Mouse (Mus musculus): Measurements from ENCODE around the gene Dop1a. TPM values are rescaled to one million over a fixed set of nuclear protein-coding genes. Genes with fewer than 3 reads are reported as not detected.

Gene Dop1a
- polyA plus RNA-seq, 1 experiment from 2014 or later, result 10.0 TPM

- ATAC-seq, result peak; percentile 53; the same call in 1 of the 2 replicates
Measured at GRCm38 (mm10) chr9:86451617-86452016, 15.3 kb upstream of the Dop1a start.

GRCm38 (mm10) chr9:86453626-86454025 lies 13.3 kb upstream of the Dop1a start:
- H3K27ac ChIP-seq (ENCODE audit: low read depth, low read length), result no peak overlapping the region
- H3K4me3 ChIP-seq (ENCODE audit: low read depth, low read length), result no peak overlapping the region
- no peak overlapping the region for H3K9ac ChIP-seq (ENCODE audit: low read depth, low read length)
- no peak for TF ChIP-seq CTCF (IDR thresholded peaks at IDR 0.05; ENCODE audit: low read depth)
- no peaks in the 10 kb centered on the region for H3K36me3 ChIP-seq (ENCODE audit: control insufficient read depth, insufficient read depth)
- no peak for ATAC-seq
- H3K27me3 ChIP-seq (replicated peaks; ENCODE audit: control insufficient read depth, insufficient read depth, low read length), result no peaks in the 10 kb centered on the region
- no peaks in the 10 kb centered on the region for H3K9me3 ChIP-seq (ENCODE audit: control insufficient read depth)
- 76% methylated on average over 3 of the region's 3 CpGs for WGBS
- no peaks in the 10 kb centered on the region for H3K4me1 ChIP-seq (replicated peaks; ENCODE audit: control insufficient read depth, insufficient read depth, low read length)
- no peak overlapping the region for H3K4me2 ChIP-seq (replicated peaks; ENCODE audit: low read depth)

More at GRCm38 (mm10) chr9:86451617-86452016, 15.3 kb upstream of the Dop1a start:
- Histone ChIP-seq H3K36me3 (ENCODE audit: control insufficient read depth, insufficient read depth) (no peaks in the 10 kb centered on the region), H3K27me3 (replicated peaks; ENCODE audit: control insufficient read depth, insufficient read depth, low read length) (no peaks in the 10 kb centered on the region), H3K9me3 (ENCODE audit: control insufficient read depth) (no peaks in the 10 kb centered on the region), H3K4me1 (replicated peaks; ENCODE audit: control insufficient read depth, insufficient read depth, low read length) (no peaks in the 10 kb centered on the region), H3K9ac (ENCODE audit: low read depth, low read length) (no peak overlapping the region), H3K4me3 (ENCODE audit: low read depth, low read length) (no peak overlapping the region), H3K4me2 (replicated peaks; ENCODE audit: low read depth) (peak overlapping the region; percentile 10; the same call in 1 of the 2 replicates), H3K27ac (ENCODE audit: low read depth, low read length) (no peak overlapping the region)
- 2% methylated on average over 13 of the region's 13 CpGs for WGBS
- TF ChIP-seq CTCF (IDR thresholded peaks at IDR 0.05; ENCODE audit: low read depth), result peak; percentile 89

GRCm38 (mm10) chr9:86464151-86465105 lies 2.5 kb upstream of the Dop1a start, which contains the start of gene Ube2cbp:
Ube2cbp (minus strand) TSS chr9:86464950.
- no peak within 1 kb of the TSS for H3K27ac ChIP-seq (ENCODE audit: low read depth, low read length)
- H3K27me3 ChIP-seq (replicated peaks; ENCODE audit: control insufficient read depth, insufficient read depth, low read length), result no peaks in the 10 kb centered on the region
- WGBS, result 2% methylated on average over 70 of the region's 70 CpGs
- H3K4me2 ChIP-seq (replicated peaks; ENCODE audit: low read depth), result peak within 1 kb of the TSS; percentile 84
- no peaks in the 10 kb centered on the region for H3K9me3 ChIP-seq (ENCODE audit: control insufficient read depth)
- peak within 1 kb of the TSS; percentile 62 for H3K4me3 ChIP-seq (ENCODE audit: low read depth, low read length)
- H3K36me3 ChIP-seq (ENCODE audit: control insufficient read depth, insufficient read depth), result no peaks in the 10 kb centered on the region
- TF ChIP-seq CTCF (IDR thresholded peaks at IDR 0.05; ENCODE audit: low read depth), result peak; percentile 97
- H3K9ac ChIP-seq (ENCODE audit: low read depth, low read length), result peak within 1 kb of the TSS; percentile 62; the same call in 1 of the 2 replicates
- peak; percentile 86 for ATAC-seq
- no peaks in the 10 kb centered on the region for H3K4me1 ChIP-seq (replicated peaks; ENCODE audit: control insufficient read depth, insufficient read depth, low read length)

DNA sequence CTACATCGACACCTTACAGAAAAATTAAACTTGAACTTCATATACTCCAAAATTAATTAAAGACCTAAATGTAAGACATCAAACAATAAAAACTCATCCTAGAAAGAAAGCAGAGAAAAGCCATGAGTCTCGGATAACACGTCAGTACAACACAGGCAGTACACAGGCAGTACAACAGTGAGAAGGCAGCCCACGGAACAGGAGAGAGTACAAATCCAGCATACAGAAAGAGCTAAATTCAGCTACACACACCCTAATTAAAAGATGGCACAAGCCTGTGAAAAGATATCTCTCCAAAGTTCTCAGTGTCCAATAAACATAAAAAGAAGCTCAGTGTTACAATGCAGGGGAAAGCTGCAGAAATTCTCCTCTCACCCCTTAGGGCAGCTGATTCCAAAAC lies 9.0 kb downstream of the Dop1a start:
- ATAC-seq, result no peak
- Histone ChIP-seq H3K4me1 (replicated peaks; ENCODE audit: control insufficient read depth, insufficient read depth, low read length) (no peaks in the 10 kb centered on the region), H3K4me2 (replicated peaks; ENCODE audit: low read depth) (no peak overlapping the region), H3K4me3 (ENCODE audit: low read depth, low read length) (no peak overlapping the region), H3K9me3 (ENCODE audit: control insufficient read depth) (no peaks in the 10 kb centered on the region), H3K27me3 (replicated peaks; ENCODE audit: control insufficient read depth, insufficient read depth, low read length) (no peaks in the 10 kb centered on the region), H3K9ac (ENCODE audit: low read depth, low read length) (no peak overlapping the region), H3K36me3 (ENCODE audit: control insufficient read depth, insufficient read depth) (no peaks in the 10 kb centered on the region), H3K27ac (ENCODE audit: low read depth, low read length) (no peak overlapping the region)
- 93% methylated on average over 4 of the region's 4 CpGs for WGBS
- no peak for TF ChIP-seq CTCF (IDR thresholded peaks at IDR 0.05; ENCODE audit: low read depth)

DNA sequence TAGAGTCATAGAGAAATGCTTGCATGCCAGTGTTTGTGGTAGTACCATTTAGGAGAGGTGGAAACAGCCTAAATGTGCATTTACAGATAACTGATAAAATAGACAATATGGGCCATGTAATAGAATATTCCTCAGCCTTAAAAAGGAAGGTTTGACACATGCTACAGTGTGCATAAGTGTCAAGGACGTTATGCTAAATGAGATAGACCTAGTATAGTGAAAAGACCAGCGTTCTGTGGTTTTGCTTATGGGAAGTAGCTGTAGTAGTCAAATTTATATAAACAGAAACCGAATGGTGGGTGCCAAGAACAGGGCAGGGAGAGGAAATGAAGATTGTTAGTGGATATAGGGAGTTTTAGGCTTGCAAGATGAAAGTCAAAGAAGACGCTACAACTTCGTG lies 9.8 kb downstream of the Dop1a start:
- H3K4me2 ChIP-seq (replicated peaks; ENCODE audit: low read depth), result no peak overlapping the region
- no peak overlapping the region for H3K4me3 ChIP-seq (ENCODE audit: low read depth, low read length)
- no peaks in the 10 kb centered on the region for H3K27me3 ChIP-seq (replicated peaks; ENCODE audit: control insufficient read depth, insufficient read depth, low read length)
- H3K36me3 ChIP-seq (ENCODE audit: control insufficient read depth, insufficient read depth), result no peaks in the 10 kb centered on the region
- no peak for ATAC-seq
- H3K4me1 ChIP-seq (replicated peaks; ENCODE audit: control insufficient read depth, insufficient read depth, low read length), result no peaks in the 10 kb centered on the region
- H3K27ac ChIP-seq (ENCODE audit: low read depth, low read length), result no peak overlapping the region
- H3K9ac ChIP-seq (ENCODE audit: low read depth, low read length), result no peak overlapping the region
- H3K9me3 ChIP-seq (ENCODE audit: control insufficient read depth), result no peaks in the 10 kb centered on the region
- WGBS, result 58% methylated on average over 5 of the region's 5 CpGs
- no peak for TF ChIP-seq CTCF (IDR thresholded peaks at IDR 0.05; ENCODE audit: low read depth)

DNA sequence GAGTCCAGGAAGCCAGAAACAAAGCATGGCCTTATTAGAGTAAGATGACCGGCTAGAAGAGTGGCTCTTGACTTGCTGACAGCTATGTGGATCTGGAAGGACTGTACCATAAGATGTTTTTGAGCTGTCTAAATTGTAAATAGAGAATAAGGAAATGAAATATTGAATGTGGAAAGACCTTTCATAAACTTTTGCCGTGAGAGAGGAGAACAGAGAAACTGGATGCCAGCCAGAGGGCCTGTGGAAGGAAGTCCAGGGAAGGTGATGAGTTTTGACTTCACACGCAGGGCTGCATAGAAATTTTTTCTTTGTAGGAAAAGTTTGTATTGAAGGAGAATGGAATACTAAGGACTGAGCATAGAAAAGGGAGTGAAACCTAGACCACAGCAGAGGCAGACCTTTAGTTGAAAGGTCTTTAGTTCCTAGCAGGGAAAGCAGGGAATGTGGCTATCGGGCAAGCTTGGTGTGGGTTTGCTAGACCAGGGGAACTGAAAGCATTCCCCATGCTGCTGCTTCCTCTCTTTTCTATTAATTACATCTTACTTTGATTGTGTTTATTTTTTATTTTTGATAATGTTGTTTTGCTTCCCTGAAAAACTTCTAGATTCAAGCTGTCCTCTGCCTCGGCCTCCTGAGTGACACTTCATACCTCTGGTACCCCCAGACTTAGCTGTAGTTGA lies 11.6 kb downstream of the Dop1a start:
- WGBS, result 73% methylated on average over 5 of the region's 5 CpGs
- no peak overlapping the region for H3K4me3 ChIP-seq (ENCODE audit: low read depth, low read length)

More for the DNA sequence above, 11.6 kb downstream of the Dop1a start:
- H3K27me3 ChIP-seq (replicated peaks; ENCODE audit: control insufficient read depth, insufficient read depth, low read length), result no peaks in the 10 kb centered on the region
- no peaks in the 10 kb centered on the region for H3K9me3 ChIP-seq (ENCODE audit: control insufficient read depth)
- H3K36me3 ChIP-seq (ENCODE audit: control insufficient read depth, insufficient read depth), result no peaks in the 10 kb centered on the region
- no peak for TF ChIP-seq CTCF (IDR thresholded peaks at IDR 0.05; ENCODE audit: low read depth)
- no peak overlapping the region for H3K9ac ChIP-seq (ENCODE audit: low read depth, low read length)
- H3K4me2 ChIP-seq (replicated peaks; ENCODE audit: low read depth), result no peak overlapping the region
- no peak overlapping the region for H3K27ac ChIP-seq (ENCODE audit: low read depth, low read length)
- ATAC-seq, result no peak
- H3K4me1 ChIP-seq (replicated peaks; ENCODE audit: control insufficient read depth, insufficient read depth, low read length), result no peaks in the 10 kb centered on the region

All from intestine, postnatal 0 days (tissue).